Mouse (Mus musculus) midbrain, embryonic 16.5 days (tissue): ENCODE results near the gene Ankrd13a. TPM values are rescaled to one million over a fixed set of nuclear protein-coding genes. Genes with fewer than 3 reads are reported as not detected.
"Not testable (repeated sequence)": the region's sequence is repeated elsewhere in the genome, so short reads cannot be mapped to it uniquely, and the experiment has no call there.

Experiments used
- ATAC-seq: fragments of 200-750 bp; cut with Nextera tagmentation; 2 replicates; pipeline ENCODE4 v1.8.0; 2017; ENCODE audit warnings: moderate TSS enrichment
- H3K27ac ChIP-seq: fragments of 300-500 bp; sonication (generic); 2 replicates; pipeline ENCODE4 v1.5.1; 2014; ENCODE audit warnings: mild to moderate bottlenecking, low read length, mixed read lengths
- H3K27me3 ChIP-seq: fragments of 300-500 bp; sonication (generic); 2 replicates; pipeline ENCODE4 v1.6.1; 2014; ENCODE audit warnings: low read depth, low read length, mixed read lengths; ENCODE audit not compliant: control insufficient read depth, insufficient read depth
- H3K36me3 ChIP-seq: fragments of 300-500 bp; sonication (generic); 2 replicates; pipeline ENCODE4 v1.6.1; 2014; ENCODE audit warnings: mild to moderate bottlenecking, low read length, moderate library complexity, mixed read lengths; ENCODE audit not compliant: control insufficient read depth, insufficient read depth
- H3K4me1 ChIP-seq: fragments of 300-500 bp; sonication (generic); 2 replicates; pipeline ENCODE4 v1.6.1; 2014; ENCODE audit warnings: mild to moderate bottlenecking, low read length, mixed read lengths; ENCODE audit not compliant: control insufficient read depth, insufficient read depth
- H3K4me2 ChIP-seq: fragments of 300-500 bp; sonication (generic); 2 replicates; pipeline ENCODE4 v1.6.1; 2014; ENCODE audit warnings: mild to moderate bottlenecking, low read length, mixed read lengths
- H3K4me3 ChIP-seq: fragments of 300-500 bp; sonication (generic); 2 replicates; pipeline ENCODE4 v1.5.1; 2014; ENCODE audit warnings: low read depth, mild to moderate bottlenecking, low read length, moderate library complexity, mixed read lengths
- H3K9ac ChIP-seq: fragments of 300-500 bp; sonication (generic); 2 replicates; pipeline ENCODE4 v1.6.1; 2014; ENCODE audit warnings: low read depth, low read length, mixed read lengths
- H3K9me3 ChIP-seq: fragments of 300-500 bp; sonication (generic); replicated peaks from 2 replicates; pipeline ENCODE4 v1.6.1; 2014; ENCODE audit warnings: mild to moderate bottlenecking, low read length, mixed read lengths; ENCODE audit not compliant: control insufficient read depth, poor library complexity, severe bottlenecking
- WGBS: fragments of 180-500 bp; shearing (Covaris S2); extraction: QIAGEN DNeasy Blood & Tissue Kit; methylation state at CpG from one replicate; pipeline ENCODE4 v1.1.7; 2014; 5-methylcytosine and 5-hydroxymethylcytosine counted together
- polyA plus RNA-seq: library from polyadenylated mRNA; unstranded; fragments of >200 nt; fragmentation: Nextera tagmentation; extraction: Ambion mirVana; gene quantifications from 2 replicates; pipeline ENCODE4 v1.2.1, GENCODE M21; 2015

Gene Ankrd13a
- polyA plus RNA-seq, 1 experiment from 2014 or later: 24.3 TPM

DNA sequence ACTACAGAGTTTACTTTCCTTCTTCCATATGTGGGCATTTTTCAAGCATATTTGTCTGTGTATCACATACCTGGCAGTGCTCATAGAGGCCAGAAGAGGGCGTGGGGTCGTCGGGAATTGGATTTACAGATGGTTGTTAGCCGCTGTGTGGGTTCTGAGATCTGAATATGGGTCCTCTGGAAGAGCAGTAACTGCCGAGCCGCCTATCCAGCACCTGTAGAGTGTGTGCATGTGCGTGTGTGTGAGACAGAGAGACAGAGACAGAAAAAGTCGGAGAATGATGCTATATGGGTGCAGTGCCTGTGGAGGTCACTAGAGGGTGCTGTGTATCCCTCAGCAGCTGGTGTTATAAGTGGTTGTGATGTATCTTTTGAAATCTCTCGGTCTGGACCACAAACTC, 49.7 kb downstream of the Ankrd13a start:
- Histone ChIP-seq H3K27me3 (no peaks in the 10 kb centered on the region), H3K9ac (no peak overlapping the region), H3K4me2 (peak overlapping the region; percentile 29; the same call in 1 of the 2 replicates), H3K36me3 (no peaks in the 10 kb centered on the region; the same call in 1 of the 2 replicates), H3K9me3 (no peaks in the 10 kb centered on the region), H3K4me1 (peaks cover 3% of the 10 kb centered on the region; the same call in 1 of the 2 replicates), H3K27ac (no peak overlapping the region), H3K4me3 (no peak overlapping the region)
- peak; percentile 15; the same call in 1 of the 2 replicates for ATAC-seq
- WGBS: 16% methylated on average over 9 of the region's 9 CpGs

GRCm38 (mm10) chr5:114825978-114826691, 51.7 kb downstream of the Ankrd13a start:
- Histone ChIP-seq H3K36me3 (no peaks in the 10 kb centered on the region), H3K9ac (peak overlapping the region; percentile 59), H3K9me3 (no peaks in the 10 kb centered on the region), H3K4me2 (peak overlapping the region; percentile 49), H3K27me3 (no peaks in the 10 kb centered on the region), H3K4me3 (peak overlapping the region; percentile 24), H3K4me1 (peaks cover 3% of the 10 kb centered on the region; the same call in 1 of the 2 replicates), H3K27ac (peak overlapping the region; percentile 73)
- ATAC-seq: peak; percentile 64
- WGBS: 10% methylated on average over 27 of the region's 27 CpGs

- ATAC-seq: no peak
- Histone ChIP-seq H3K36me3 (no peaks in the 10 kb centered on the region), H3K9ac (no peak overlapping the region), H3K27me3 (no peaks in the 10 kb centered on the region), H3K9me3 (no peaks in the 10 kb centered on the region), H3K4me1 (peaks cover under 1% of the 10 kb centered on the region; the same call in 1 of the 2 replicates), H3K27ac (no peak overlapping the region), H3K4me3 (no peak overlapping the region), H3K4me2 (no peak overlapping the region)
- 94% methylated on average over 12 of the region's 12 CpGs for WGBS
Observed at GRCm38 (mm10) chr5:114827427-114827826, 53.0 kb downstream of the Ankrd13a start.

GRCm38 (mm10) chr5:114829740-114830139, 55.3 kb downstream of the Ankrd13a start:
- 63% methylated on average over 3 of the region's 3 CpGs for WGBS
- ATAC-seq: no peak

GRCm38 (mm10) chr5:114836886-114837285, 62.4 kb downstream of the Ankrd13a start:
- 70% methylated on average over 12 of the region's 12 CpGs for WGBS
- ATAC-seq: no peak
- Histone ChIP-seq H3K36me3 (no peaks in the 10 kb centered on the region), H3K4me1 (no peaks in the 10 kb centered on the region), H3K4me2 (no peak overlapping the region), H3K27me3 (no peaks in the 10 kb centered on the region), H3K9me3 (no peaks in the 10 kb centered on the region; the same call in 1 of the 2 replicates), H3K27ac (no peak overlapping the region), H3K9ac (no peak overlapping the region), H3K4me3 (no peak overlapping the region)

More at GRCm38 (mm10) chr5:114829740-114830139, 55.3 kb downstream of the Ankrd13a start:
- H3K9ac ChIP-seq: no peak overlapping the region
- no peaks in the 10 kb centered on the region for H3K9me3 ChIP-seq
- no peak overlapping the region for H3K4me3 ChIP-seq
- no peak overlapping the region for H3K27ac ChIP-seq
- no peak overlapping the region for H3K4me2 ChIP-seq
- H3K27me3 ChIP-seq: no peaks in the 10 kb centered on the region
- H3K4me1 ChIP-seq: no peaks in the 10 kb centered on the region
- H3K36me3 ChIP-seq: no peaks in the 10 kb centered on the region

DNA sequence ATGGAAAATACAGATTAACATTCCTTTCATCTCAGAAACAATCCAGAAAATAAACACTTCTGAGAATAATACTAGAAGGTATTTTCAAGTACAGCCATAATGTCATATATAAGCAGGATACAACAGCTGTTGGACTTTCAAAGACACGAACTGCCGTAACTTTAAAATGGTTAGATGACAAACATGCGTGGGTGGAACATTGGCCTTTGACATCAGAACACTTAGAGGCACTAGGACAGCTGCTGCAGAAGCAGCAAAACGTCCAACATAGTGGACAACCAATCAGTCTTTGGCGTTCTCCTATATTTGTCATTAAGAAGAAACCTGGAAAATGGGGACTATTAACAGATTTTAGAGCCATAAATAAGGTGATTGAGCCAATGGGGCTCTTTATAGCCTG, 66.0 kb downstream of the Ankrd13a start:
- WGBS: 78% methylated on average over 5 of the region's 5 CpGs
- H3K36me3 ChIP-seq, H3K9ac ChIP-seq, H3K27me3 ChIP-seq, ATAC-seq, H3K4me3 ChIP-seq, H3K27ac ChIP-seq, H3K9me3 ChIP-seq, H3K4me2 ChIP-seq, H3K4me1 ChIP-seq: not testable (repeated sequence)

GRCm38 (mm10) chr5:114842155-114842554, 67.7 kb downstream of the Ankrd13a start:
- ATAC-seq, H3K9me3 ChIP-seq, H3K9ac ChIP-seq, H3K36me3 ChIP-seq, H3K27me3 ChIP-seq, H3K4me1 ChIP-seq, H3K4me3 ChIP-seq, H3K4me2 ChIP-seq, H3K27ac ChIP-seq: not testable (repeated sequence)
- 56% methylated on average over 3 of the region's 3 CpGs for WGBS

GRCm38 (mm10) chr5:114842674-114843073, 68.2 kb downstream of the Ankrd13a start:
- no peaks in the 10 kb centered on the region for H3K27me3 ChIP-seq
- H3K4me1 ChIP-seq: no peaks in the 10 kb centered on the region
- ATAC-seq: no peak
- no peaks in the 10 kb centered on the region for H3K36me3 ChIP-seq
- H3K9me3 ChIP-seq: no peaks in the 10 kb centered on the region; the same call in 1 of the 2 replicates
- H3K9ac ChIP-seq: no peak overlapping the region
- H3K4me2 ChIP-seq: no peak overlapping the region
- WGBS: 67% methylated on average over 5 of the region's 5 CpGs
- H3K27ac ChIP-seq: no peak overlapping the region
- H3K4me3 ChIP-seq: no peak overlapping the region

GRCm38 (mm10) chr5:114844371-114844770, 69.9 kb downstream of the Ankrd13a start:
- WGBS: 55% methylated on average over 2 of the region's 2 CpGs
- H3K4me1 ChIP-seq, H3K9ac ChIP-seq, H3K4me2 ChIP-seq, H3K9me3 ChIP-seq, H3K27ac ChIP-seq, ATAC-seq, H3K4me3 ChIP-seq, H3K36me3 ChIP-seq, H3K27me3 ChIP-seq: not testable (repeated sequence)
